Mouse (Mus musculus) G1E (cell line): ENCODE data around the gene Trf.

Experiments
- CTCF ChIP-seq: IDR thresholded peaks from 2 replicates; pipeline ENCODE4 v1.5.1; 2012; ENCODE audit warnings: low read depth, low read length, inconsistent platforms, mixed read lengths
- GATA1 ChIP-seq: IDR thresholded peaks from 2 replicates; pipeline ENCODE4 v1.6.1; 2012; ENCODE audit warnings: borderline replicate concordance, low read length, inconsistent platforms, mixed read lengths
- TAL1 ChIP-seq: conservative IDR thresholded peaks from 2 replicates; pipeline ENCODE4 v1.6.1; 2012; ENCODE audit warnings: low read depth, low read length, inconsistent platforms, mixed read lengths

GRCm38 (mm10) chr9:103163806-103164205 lies 66.4 kb downstream of the Trf start:
- TF ChIP-seq GATA1 (no peak), TAL1 (no peak), CTCF (no peak)
